Mouse (Mus musculus) kidney, adult 2 months (tissue): ENCODE data around the gene Med25.

Source experiments
- CTCF ChIP-seq: fragments of 200-500 bp; conservative IDR thresholded peaks from 2 replicates; pipeline ENCODE4 v1.5.1; 2011; ENCODE audit warnings: low read depth, mild to moderate bottlenecking, control low read depth, low read length, moderate library complexity, mixed read lengths; ENCODE audit not compliant: insufficient read depth, insufficient read length
- POLR2A ChIP-seq: fragments of 200-500 bp; IDR thresholded peaks from one replicate; pipeline ENCODE4 v1.6.1; 2011; ENCODE audit warnings: low read depth, low read length, control low read depth

- no peak for TF ChIP-seq CTCF
- TF ChIP-seq POLR2A = no peak
Observed at GRCm38 (mm10) chr7:44859896-44860295, 32.6 kb downstream of the Med25 start.
